Mouse (Mus musculus) sigmoid colon, adult 10 weeks (tissue): ENCODE results near the gene AI467606. TPM values are rescaled to one million over a fixed set of nuclear protein-coding genes. Genes with fewer than 3 reads are reported as not detected.

Experiments
- polyA plus RNA-seq: library from polyadenylated mRNA; stranded (reverse); fragments of 350-450 nt; fragmentation: Illumina TruSeq; extraction: RNeasy Lipid Tissue Mini Kit (QIAGEN cat#74804); gene quantifications from one replicate; pipeline ENCODE4 v1.2.3, GENCODE M21; 2014; ENCODE audit warnings: low read depth, low replicate concordance

AI467606 gene
- 2.7 TPM for polyA plus RNA-seq

DNA sequence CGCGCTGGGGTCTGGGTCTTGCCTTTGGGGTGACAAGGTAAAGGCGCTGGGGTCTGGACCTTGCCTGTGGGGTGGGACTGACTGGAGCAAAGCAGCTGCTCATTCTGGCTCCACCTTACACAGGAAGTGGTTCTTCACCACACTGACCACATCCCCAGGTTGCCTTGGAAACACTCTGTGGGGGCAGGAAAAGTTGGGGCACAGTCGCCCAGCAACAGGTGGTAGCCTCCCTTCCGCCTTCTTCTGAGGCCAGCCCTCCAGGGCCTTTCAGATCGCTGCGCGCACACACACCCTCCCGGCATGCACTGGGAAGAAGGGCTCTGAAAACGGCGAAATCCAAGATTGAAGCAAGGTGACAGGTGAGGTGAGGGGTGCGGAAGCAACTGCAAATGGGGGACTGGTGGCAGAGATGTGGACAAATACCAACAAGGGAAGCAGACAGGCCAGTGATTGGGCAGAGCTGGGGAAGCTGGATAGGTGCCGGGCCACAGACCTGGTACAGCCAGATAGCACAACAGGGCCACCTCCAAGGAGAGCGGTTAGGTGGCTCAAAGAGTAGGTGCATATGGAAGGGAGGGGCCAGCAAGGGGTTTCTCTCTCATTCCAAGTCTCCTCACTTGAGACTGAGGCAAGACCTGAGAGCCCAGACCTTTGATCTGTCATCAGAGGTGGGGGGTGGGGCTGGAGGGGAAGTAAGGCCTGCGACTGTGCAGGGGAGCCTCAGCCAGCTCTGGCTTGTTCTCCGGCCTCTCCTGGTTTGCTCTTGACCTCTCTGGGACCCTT is at the start of gene AI467606:
Gene AI467606, plus strand, starts transcription at position 246 of the 783 bp plus-strand sequence.

DNA sequence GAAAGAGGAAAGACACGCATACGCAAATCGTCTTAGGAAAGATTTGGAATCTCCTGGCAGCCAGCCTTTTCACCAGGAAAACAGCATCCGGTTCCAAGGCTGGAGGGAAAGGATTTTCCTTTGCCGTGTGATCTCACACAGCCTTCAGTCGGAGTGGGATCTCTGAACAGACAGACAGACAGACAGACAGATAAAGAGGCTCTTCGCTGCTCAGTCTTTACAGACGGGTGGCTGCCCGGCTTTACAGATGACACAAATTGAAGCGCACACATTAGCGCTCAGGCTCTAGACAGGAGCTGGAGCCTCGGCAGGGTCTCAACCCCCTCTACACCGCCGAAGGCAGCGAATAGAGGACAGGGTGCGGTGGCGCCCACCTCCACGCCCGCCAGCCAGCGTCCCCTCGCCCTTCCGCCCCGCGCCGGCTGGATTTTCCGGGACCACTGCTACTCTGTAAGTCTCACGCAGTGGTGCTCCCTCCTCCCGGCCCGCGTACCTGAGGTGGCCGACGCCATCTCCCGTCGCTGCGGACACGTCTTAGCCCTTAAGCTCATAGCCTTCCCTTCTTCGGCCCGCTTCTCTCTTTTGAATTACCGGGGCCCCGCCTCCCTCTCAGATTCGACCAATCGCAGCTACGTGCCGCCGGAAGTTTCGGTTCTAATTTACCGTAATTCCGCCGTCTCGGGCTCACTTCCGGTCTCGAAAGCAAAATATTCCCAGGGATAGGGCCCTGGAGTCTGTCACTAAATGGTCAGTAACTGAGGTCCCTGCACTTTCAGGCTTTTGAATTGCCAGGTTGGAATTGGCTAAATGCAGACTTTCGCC is 49.1 kb upstream of the AI467606 start, which contains the start of gene Kif22:
Gene Kif22, minus strand, starts transcription at position 621 of the 822 bp plus-strand sequence.

DNA sequence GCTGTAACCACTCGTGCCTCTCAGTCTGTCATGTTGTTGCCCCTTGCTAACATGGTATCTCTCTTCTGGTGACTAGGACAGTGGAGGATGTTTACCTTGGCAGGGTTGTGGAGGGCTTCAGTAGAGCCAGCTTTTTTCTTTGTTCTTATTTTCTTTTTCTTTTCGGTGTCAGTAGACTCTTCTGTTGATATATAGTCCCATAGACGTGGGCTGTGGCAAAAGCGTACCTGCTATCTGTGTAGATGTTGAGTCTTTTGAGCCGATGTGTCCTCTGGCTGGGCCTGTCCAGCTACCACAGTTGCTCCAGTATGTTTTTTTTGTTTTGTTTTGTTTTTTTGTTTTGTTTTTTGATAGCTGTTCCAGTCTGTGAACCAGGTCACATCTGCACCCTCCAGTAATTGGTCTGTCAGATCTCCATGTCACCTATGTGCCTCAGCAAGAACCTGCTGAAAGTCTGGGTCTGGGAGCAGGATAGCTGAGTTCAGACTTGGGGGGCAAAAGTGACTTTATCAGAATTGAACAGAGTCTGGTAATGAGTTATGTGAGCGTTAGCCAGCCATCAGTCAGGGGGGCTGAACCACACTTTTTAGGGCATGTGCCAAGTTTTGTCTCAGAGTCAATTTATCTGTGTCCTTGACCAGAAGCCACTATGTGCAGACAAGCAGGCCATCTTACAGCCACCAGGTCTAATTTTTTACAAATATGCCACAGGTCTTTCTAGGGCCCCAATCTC is 3.7 kb upstream of the AI467606 start, which contains the start of gene Zg16:
Gene Zg16, minus strand, starts transcription at position 51 of the 733 bp plus-strand sequence.

GRCm38 (mm10) chr7:127121911-127122270 is 30.7 kb downstream of the AI467606 start, which contains the start of gene Qprt:
TSS of gene Qprt (minus strand) at chr7:127122226.

DNA sequence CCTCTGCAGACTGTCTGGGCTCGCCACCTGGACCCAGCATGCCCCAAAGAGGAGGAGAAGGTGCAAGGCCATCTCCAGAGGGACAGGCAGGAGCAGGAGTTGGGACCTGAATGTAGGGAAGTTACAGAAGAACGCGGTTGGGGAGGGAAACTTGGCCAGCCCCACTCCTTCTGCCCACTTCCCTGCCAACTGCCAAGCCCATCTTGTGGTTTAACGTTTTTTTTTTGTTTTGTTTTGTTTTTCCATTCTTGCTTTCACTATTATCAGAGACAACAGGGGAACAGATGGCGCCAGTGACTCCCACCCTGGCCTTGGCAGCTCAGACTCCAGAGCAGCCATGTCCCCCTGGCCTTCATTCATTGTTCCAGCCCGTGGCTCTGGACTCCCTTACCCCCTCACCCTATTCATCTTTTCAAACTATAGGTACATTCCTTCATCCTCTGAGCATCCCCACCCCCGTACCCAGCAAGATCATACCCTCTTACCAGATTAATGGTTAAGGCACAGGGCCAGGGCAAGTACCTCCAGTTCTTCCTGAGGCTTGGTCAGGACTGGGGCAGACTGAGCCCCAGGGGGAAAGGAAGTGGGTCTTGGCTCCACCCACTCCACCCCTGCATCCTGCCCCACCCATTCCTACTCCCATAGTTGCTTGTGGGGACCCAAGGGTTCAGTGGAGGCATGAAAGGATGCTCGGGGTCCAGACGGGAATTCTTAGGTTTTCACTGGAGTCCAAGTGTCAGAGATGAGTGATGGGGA is 46.3 kb downstream of the AI467606 start, which contains the start of gene Spn:
Gene Spn, minus strand, starts transcription at position 562 of the 756 bp plus-strand sequence.

Other genes with a start within 250 kb of the AI467606 start
- gene Doc2a, start 243.9 kb upstream of the AI467606 start, polyA plus RNA-seq = not detected
- 11.7 TPM for gene Hirip3, start 229.4 kb upstream of the AI467606 start, polyA plus RNA-seq
- gene Ino80e, start 229.0 kb upstream of the AI467606 start, polyA plus RNA-seq = 17.4 TPM
- 10.1 TPM for gene Taok2, start 206.7 kb upstream of the AI467606 start, polyA plus RNA-seq
- 12.7 TPM for gene Tmem219, start 168.4 kb upstream of the AI467606 start, polyA plus RNA-seq
- 6.1 TPM for gene Kctd13, start 162.5 kb upstream of the AI467606 start, polyA plus RNA-seq
- gene Asphd1, start 141.8 kb upstream of the AI467606 start, polyA plus RNA-seq = not detected
- gene Sez6l2, start 140.8 kb upstream of the AI467606 start, polyA plus RNA-seq = 2.1 TPM
- gene Cdipt, start 115.4 kb upstream of the AI467606 start, polyA plus RNA-seq = 14.6 TPM
- gene Cdiptos, start 115.3 kb upstream of the AI467606 start, polyA plus RNA-seq = 1.6 TPM
- 2.1 TPM for gene Mvp, start 76.7 kb upstream of the AI467606 start, polyA plus RNA-seq
- not detected for gene Pagr1b, start 74.9 kb upstream of the AI467606 start, polyA plus RNA-seq
- not detected for gene Pagr1a, start 74.0 kb upstream of the AI467606 start, polyA plus RNA-seq
- 0.69 TPM for gene Gm42742, start 70.3 kb upstream of the AI467606 start, polyA plus RNA-seq
- 1.0 TPM for gene Prrt2, start 70.1 kb upstream of the AI467606 start, polyA plus RNA-seq
- gene Maz, start 64.3 kb upstream of the AI467606 start, polyA plus RNA-seq = 19.3 TPM
- 2.2 TPM for gene Kif22, start 48.9 kb upstream of the AI467606 start, polyA plus RNA-seq
- 1,501 TPM for gene Zg16, start 4.0 kb upstream of the AI467606 start, polyA plus RNA-seq
- 0.35 TPM for gene Qprt, start 30.9 kb downstream of the AI467606 start, polyA plus RNA-seq
- gene Spn, start 46.5 kb downstream of the AI467606 start, polyA plus RNA-seq = 0.98 TPM
- gene Cd2bp2, start 104.7 kb downstream of the AI467606 start, polyA plus RNA-seq = 11.7 TPM
- gene Tbc1d10b, start 117.1 kb downstream of the AI467606 start, polyA plus RNA-seq = 4.4 TPM
- not detected for gene Mylpf, start 117.5 kb downstream of the AI467606 start, polyA plus RNA-seq
- gene Zfp553, start 141.7 kb downstream of the AI467606 start, polyA plus RNA-seq = 1.8 TPM
- gene Sept1, start 141.8 kb downstream of the AI467606 start, polyA plus RNA-seq = 1.1 TPM
- 0.98 TPM for gene Zfp771, start 152.9 kb downstream of the AI467606 start, polyA plus RNA-seq
- 0.79 TPM for gene Dctpp1, start 169.3 kb downstream of the AI467606 start, polyA plus RNA-seq
- 58.2 TPM for gene Sephs2, start 182.7 kb downstream of the AI467606 start, polyA plus RNA-seq
- 1.4 TPM for gene Itgal, start 204.9 kb downstream of the AI467606 start, polyA plus RNA-seq